Mouse (Mus musculus) heart, embryonic 12.5 days (tissue): ENCODE measurements around the gene Wdr95. TPM values are rescaled to one million over a fixed set of nuclear protein-coding genes. Genes with fewer than 3 reads are reported as not detected.

Experiments used
- polyA plus RNA-seq: library from polyadenylated mRNA; unstranded; fragments of >200 nt; fragmentation: Nextera tagmentation; extraction: Ambion mirVana; gene quantifications from 2 replicates; pipeline ENCODE4 v1.2.1, GENCODE M21; 2016

Wdr95 gene
- polyA plus RNA-seq, 1 experiment from 2014 or later, result 0.09 TPM

Other genes with a start within 250 kb of the Wdr95 start
- 1.2 and 1.4 TPM in 2 replicates for gene Medag, start 116.9 kb upstream of the Wdr95 start, polyA plus RNA-seq
- 0.56 and 0.77 TPM in 2 replicates for gene Tex26, start 89.0 kb upstream of the Wdr95 start, polyA plus RNA-seq
- 42.4 and 43.6 TPM in 2 replicates for gene Hsph1, start 107.7 kb downstream of the Wdr95 start, polyA plus RNA-seq
- 12.0 and 13.9 TPM in 2 replicates for gene B3glct, start 149.6 kb downstream of the Wdr95 start, polyA plus RNA-seq